Mouse (Mus musculus) 3134 (cell line): Measurements from ENCODE around the gene Fut11.

Source experiments
- DNase-seq: peaks from one replicate; pipeline ENCODE4 v3.0.0-alpha.2; 2011; ENCODE audit warnings: low spot score; ENCODE audit not compliant: insufficient read length; ENCODE audit errors: extremely low read depth

The Fut11 gene

GRCm38 (mm10) chr14:20713832-20714231 lies 19.1 kb downstream of the Fut11 start:
- DNase-seq, result no peak

- no peak for DNase-seq
Observed at GRCm38 (mm10) chr14:20718443-20718842, 23.7 kb downstream of the Fut11 start.

DNA sequence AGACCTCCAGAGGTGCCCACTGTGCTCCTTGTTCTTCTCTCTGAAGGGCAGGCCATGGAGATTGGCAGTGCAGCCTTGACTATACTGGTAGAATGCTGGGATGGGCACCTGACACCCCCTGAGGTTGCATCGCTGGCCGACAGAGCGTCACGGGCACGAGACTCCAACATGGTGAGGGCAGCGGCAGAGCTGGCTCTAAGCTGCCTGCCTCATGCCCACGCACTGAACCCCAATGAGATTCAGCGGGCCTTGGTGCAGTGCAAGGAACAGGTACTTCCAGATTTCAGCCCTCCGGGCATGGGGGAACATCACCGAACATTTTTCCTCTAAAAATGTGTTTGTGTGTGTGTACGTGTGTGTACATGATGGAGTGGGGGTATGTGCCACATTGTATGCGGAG lies 25.0 kb downstream of the Fut11 start:
- DNase-seq, result no peak

DNA sequence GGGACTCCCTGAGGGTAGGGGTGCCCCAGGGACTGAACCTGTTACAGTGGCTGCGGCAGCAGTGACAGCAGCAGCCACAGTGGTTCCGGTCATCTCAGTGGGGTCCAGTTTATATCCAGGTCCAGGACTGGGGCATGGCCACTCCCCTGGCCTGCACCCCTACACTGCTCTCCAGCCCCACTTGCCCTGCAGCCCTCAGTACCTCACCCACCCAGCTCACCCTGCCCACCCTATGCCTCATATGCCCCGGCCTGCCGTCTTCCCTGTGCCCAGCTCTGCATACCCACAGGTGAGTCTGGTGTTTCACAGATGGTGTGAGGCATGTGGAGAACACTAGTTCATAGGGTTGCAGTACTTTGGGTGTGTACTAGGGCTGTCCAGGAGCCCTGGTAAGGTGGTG lies 26.6 kb downstream of the Fut11 start:
- DNase-seq, result no peak

DNA sequence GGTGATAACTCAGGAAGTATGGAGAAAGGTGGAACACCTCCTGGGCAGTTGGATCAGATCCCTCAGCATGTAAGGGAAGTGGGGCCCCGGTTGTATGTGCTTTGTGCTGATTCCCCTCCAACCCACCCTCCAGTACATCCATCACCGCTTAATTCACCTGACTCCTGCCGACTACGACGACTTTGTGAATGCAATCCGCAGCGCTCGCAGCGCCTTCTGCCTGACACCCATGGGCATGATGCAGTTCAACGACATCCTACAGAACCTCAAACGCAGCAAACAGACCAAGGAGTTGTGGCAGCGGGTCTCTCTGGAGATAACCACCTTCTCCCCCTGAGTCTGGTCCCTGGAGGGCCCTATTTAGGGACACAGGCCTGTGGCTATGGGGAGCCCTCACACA lies 28.2 kb downstream of the Fut11 start:
- DNase-seq, result no peak

GRCm38 (mm10) chr14:20724043-20724442 lies 29.3 kb downstream of the Fut11 start:
- no peak for DNase-seq

- DNase-seq, result no peak
Observed at GRCm38 (mm10) chr14:20725660-20726339, 31.0 kb downstream of the Fut11 start.

- DNase-seq, result no peak
Observed at GRCm38 (mm10) chr14:20729871-20730270, 35.1 kb downstream of the Fut11 start.

GRCm38 (mm10) chr14:20730853-20731602 lies 36.3 kb downstream of the Fut11 start:
- no peak for DNase-seq

GRCm38 (mm10) chr14:20733041-20733951 lies 38.5 kb downstream of the Fut11 start:
- no peak for DNase-seq

GRCm38 (mm10) chr14:20733952-20734774 lies 39.4 kb downstream of the Fut11 start, which contains the start of gene Ndst2:
Gene Ndst2, minus strand, starts transcription at chr14:20734562.
- DNase-seq, result peak; percentile 94

GRCm38 (mm10) chr14:20735052-20735451 lies 40.3 kb downstream of the Fut11 start:
- DNase-seq, result no peak

DNA sequence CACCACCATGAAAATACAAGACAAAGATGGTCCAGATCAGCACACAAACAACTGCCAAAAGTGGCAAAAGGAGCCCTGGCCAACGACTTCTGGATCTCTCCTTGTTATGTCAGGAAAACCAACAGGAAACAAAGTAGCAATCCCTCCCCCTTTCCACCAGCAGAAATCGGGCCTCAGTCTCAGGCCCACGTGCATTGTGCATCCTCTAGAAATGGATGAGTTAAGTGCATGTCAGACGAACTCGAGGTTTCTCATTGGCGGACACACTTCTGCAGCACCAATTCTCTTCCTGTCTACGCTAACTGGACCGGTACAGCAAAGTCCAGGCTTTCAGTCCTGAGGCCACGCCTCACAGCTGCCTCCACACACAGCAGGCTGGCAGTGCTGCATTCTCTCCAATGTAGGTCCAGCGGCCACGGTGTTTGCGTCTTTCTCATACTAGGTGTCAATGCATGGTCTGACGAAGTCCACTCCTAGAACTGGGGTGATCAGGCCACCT lies 41.2 kb downstream of the Fut11 start:
- DNase-seq, result no peak

DNA sequence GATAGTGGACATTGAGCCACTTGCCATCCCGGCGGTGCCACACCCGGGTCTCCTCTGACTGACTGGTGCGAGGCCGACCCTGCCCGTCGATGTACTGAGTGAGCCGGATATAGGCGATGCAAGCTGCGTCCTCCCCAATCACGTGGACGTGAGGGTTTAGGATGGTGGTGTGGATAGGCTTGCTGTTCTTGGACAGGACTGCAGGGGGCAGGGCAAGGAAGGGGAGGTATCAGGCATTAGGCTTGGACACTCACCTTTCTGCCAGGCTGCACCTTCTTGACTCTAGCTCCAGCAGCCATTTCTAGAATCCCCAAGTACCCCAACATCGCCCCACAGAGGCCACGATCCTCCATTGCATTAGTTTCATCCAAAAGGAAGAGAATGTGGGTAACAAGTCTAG lies 42.5 kb downstream of the Fut11 start:
- DNase-seq, result no peak

DNA sequence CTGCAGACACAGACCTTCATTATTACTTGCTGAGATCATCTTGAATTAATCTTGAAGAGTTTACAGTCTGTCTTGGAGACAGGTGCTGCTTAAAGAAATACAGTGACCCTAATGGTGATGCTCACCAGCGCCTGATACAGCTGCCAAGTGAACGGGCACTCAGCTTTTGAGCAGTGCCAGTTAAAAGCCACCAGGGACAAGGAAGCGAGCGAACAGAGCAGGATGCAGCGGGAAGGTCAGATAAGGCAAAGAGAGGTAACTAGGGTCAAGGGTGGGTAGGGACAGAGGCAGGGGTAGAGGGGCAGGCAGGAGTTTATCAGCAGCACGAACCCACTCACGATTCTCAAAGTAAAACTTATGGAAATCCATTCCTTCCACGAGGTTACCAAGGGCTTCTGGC lies 43.7 kb downstream of the Fut11 start:
- DNase-seq, result no peak

- no peak for DNase-seq
Observed at GRCm38 (mm10) chr14:20741301-20741700, 46.5 kb downstream of the Fut11 start.

DNA sequence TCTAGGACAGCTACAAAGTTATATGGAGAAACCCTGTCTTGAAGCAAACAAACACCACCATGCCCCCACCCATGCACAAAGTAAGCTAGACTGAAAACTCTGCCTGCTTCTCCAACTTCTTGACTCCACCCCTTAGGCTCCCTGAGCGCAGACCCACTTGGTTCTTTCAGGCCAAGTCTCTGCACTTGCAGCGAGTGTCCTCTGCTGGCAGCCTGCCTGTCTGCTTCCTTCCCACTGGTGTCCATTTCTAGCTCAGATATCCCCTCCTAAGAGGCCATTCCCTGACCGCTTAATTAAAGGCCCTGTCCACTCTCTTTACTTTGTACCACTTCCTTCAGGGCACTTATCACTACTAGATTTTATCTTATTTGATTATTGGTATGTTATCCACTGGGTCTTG lies 48.8 kb downstream of the Fut11 start:
- DNase-seq, result no peak

- no peak for DNase-seq
Observed at GRCm38 (mm10) chr14:20746935-20747334, 52.2 kb downstream of the Fut11 start.

- DNase-seq, result no peak
Observed at GRCm38 (mm10) chr14:20748388-20748787, 53.6 kb downstream of the Fut11 start.

GRCm38 (mm10) chr14:20749494-20750051 lies 54.8 kb downstream of the Fut11 start:
- DNase-seq, result no peak
